Mouse (Mus musculus): Measurements from ENCODE around the gene Zdhhc18.

DNA sequence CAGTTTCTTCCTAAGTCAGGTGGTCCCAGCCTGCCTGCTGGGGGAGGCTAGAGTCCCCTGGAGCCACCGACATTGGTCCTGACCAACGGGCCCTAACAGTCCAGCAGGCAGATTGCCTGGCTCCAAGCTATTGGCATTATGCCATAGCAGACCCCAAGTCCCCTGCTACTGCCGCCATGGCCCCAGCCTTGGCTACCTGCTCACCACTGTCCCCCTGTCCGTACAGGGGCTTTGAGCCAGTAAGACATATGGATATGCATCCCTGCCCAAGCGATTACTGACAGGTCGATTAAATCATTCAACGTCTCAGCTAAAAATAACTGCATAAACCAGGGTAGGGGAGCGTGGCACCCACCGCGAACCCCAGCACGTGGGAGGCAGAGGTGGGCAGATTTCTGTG, 32.0 kb downstream of the Zdhhc18 start:
- TF ChIP-seq CTCF (IDR thresholded peaks at IDR 0.05; ENCODE audit: low read depth, low read length) (no peak), POLR2A (IDR thresholded peaks at IDR 0.05; ENCODE audit: borderline replicate concordance, low read depth, low read length) (no peak)

All from bone marrow macrophage, adult 2 months (primary cell).